Mouse (Mus musculus): ENCODE measurements around the gene Tssk2.

The Tssk2 gene

GRCm38 (mm10) chr16:17911052-17911595 is 12.7 kb downstream of the Tssk2 start, which contains the start of gene Ess2:
TSS of gene Ess2 (minus strand) at chr16:17911348.
- DNase-seq: peak; percentile 95

GRCm38 (mm10) chr16:17914307-17915249 is 16.1 kb downstream of the Tssk2 start, which contains the start of gene Gsc2:
TSS of gene Gsc2 (minus strand) at chr16:17915059.
- no peak for DNase-seq

DNA sequence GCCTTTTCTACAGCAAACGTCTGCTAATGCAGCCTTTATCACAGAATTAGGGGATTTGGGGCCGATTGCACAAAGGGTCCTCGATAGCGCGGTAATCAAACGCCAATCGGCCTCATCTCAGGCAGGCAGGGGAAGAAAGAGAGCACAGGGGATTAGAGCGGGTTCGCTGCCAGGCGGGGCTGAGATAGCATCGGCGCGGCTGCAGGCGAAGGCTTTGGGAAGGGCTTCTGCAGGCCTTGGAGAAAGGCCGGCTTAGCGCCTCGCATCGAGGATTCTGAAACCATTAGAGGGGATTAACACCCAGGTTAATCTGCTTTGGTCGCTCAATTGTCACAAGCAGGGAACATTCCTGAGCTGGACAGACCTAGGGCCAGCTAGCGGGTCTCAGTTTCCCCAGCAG is 22.1 kb downstream of the Tssk2 start:
- no peak for DNase-seq

DNA sequence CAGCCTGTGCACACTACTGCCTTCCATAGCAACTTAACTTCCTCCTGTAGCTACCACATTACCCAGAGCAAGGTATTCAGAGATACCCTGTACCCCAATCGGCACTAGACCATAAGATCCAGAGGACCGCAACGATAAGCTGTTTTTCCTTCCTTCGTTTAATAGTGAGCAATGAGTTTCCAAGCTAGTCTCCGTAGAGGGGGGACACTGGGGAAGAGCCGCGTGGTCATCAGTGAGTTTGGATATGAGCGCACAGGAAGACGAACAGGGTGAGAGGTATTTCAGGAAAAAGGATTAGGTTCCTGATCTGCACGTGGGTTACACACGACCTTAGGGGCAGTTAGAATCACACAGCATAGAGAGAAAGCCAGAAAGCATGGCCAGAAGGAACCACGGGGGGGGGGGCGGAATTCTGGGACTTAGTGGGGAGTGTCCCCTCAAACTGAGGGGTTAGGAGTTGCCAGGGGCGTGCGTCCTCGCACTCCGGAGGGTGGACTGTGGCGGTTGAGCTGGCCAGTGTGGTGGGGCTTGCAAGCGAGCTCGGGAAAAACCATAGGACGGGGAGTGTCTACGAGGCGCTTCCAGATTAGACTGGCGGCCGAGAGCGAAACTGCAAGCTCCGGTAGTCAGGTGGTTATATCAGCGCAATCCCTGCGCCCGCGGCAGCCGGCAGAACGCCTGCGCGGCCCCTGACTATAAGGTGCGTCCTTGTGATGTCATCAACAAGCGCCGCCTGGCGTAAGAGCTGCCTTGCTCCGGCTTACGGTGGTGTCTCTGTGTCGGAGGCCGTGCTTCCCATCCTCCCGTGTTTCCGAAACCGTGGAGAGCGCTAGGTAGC is 23.1 kb downstream of the Tssk2 start:
- DNase-seq: peak; percentile 96

DNA sequence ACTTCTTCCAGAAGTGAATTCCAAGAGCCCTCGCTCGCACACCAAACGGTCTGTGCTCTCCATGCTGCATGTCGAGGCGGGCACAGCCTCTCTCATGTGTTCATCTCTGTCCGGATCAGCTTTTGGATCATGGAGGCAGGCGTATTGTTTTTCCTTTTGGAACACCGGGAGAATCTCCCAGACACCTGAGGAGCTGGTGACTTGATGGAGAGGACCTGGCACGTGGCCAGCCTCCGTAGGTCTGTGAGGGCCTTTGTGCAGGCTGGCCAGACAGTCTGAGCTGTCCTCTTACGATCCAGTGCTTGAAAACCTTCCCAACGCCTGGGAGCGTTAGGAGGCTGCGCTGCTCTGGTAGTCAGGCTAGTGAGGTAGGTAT is 23.7 kb downstream of the Tssk2 start:
- no peak for DNase-seq

- no peak for DNase-seq
These were observed 29.1 kb downstream of the Tssk2 start for GRCm38 (mm10) chr16:17927351-17928082.

DNA sequence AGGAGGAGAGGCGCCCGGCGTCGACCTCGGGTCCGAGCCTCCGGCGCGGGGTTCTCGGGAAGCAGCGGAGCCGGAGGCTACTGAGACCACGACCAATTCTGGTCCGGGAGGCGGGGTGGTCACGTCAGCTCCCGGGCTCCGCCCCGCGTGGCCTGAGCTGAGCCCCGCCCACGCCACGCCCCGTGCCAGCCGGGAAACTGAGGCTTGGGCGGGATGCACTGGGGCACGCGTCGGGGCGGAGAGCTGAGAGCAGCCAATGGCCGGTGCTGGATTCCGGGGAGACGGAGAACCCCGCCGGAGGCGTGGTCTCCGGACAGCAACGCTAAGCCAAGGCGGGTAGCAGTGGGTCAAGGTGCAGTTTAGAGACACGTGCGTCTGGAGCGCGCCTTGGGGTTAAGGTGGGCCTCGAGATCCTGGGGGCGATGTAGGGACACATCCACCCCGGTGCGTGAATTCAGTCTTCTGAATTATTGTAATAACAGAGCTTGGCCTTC is 29.7 kb downstream of the Tssk2 start, which contains the start of gene Slc25a1:
Gene Slc25a1, minus strand, starts transcription at position 133 of the 494 bp plus-strand sequence.
- DNase-seq: peak; percentile 73

DNA sequence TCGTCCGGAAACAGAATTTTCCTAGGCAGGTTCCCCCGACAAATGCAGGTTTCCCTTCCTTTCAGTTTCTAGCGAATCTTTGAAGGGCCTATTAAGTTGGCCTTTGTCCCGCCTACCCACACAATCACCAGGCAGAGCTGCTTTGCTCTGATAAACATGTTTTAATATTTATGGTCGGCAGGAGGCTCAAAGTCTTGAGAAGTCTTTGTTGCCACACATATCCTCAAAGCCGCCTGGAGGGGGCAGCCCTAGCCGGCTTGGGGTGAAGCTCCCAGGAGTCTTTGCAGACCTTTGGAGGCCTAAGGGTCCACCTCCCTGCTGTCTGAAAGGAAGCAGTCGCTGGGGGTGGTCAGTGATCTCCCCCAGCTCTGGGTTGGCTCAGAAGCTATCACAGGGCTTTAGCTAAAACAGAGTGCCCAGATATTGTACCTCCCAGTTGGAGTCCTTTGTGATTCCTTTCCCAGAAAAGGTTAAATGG is 30.2 kb downstream of the Tssk2 start:
- peak; percentile 69 for DNase-seq

DNA sequence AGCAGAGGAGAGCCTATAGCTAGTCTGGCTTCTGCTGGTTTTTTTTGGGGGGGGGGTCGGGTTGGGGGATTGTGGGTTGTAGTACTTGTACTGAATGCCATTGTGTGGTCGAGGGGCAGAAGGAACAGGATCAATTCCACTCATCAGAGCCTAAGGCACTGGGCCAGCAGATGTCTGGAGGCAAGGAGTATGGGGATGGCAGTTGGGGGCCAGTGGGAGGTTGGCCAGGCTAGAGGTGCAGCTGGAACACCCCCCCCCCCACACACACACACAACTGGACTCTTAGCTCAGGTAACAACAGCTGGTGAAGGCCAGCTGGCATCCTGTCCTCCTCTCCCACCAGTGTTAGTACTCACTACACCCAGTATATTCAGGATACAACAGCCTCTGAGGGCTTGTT is 30.8 kb downstream of the Tssk2 start:
- DNase-seq: peak; percentile 38

DNA sequence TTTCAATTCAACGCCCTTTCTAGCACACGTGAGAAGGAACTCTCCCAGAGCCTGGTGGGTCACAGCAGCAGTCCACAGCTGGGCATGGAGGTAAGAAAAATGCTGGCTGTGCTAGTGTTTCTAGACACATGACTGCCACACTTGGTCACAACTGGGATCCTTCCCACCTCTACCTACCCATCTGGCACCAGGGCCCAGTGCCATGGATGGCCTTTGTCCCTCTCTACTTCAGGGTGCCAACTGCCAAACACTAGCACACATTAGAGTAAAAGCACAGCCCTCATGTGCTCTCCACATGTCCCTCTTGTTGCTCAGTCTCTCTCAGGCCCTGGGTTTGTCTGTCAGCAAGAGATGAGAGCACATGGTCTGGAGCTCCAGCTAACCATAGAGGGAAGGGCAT is 31.2 kb downstream of the Tssk2 start:
- peak; percentile 41 for DNase-seq

DNA sequence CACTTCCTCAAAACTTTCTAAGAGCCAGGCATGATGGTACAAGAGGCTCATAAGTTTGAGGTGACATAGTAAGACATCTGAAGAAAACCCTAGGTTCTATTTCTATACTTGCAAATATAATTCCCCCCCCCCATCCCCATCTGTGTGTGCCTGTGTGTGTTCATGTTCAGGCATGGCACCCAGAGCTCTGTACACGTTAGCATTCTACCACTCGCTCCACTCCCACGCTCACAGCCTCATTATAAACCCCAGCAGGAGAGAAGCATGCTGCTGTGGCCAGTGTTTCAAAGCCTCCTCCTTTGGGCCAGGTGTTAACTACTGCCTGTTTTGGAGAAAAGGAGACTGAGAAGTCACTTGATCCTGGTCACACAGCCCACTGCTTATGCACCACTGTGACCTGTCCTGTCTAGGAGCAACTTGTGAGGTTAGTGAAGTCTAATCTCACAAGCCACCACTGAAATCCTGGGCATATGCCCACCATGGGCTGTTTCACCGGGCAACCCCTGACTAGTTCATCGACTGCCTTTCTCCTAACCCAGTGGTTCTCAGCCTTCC is 33.5 kb downstream of the Tssk2 start:
- no peak for DNase-seq

DNA sequence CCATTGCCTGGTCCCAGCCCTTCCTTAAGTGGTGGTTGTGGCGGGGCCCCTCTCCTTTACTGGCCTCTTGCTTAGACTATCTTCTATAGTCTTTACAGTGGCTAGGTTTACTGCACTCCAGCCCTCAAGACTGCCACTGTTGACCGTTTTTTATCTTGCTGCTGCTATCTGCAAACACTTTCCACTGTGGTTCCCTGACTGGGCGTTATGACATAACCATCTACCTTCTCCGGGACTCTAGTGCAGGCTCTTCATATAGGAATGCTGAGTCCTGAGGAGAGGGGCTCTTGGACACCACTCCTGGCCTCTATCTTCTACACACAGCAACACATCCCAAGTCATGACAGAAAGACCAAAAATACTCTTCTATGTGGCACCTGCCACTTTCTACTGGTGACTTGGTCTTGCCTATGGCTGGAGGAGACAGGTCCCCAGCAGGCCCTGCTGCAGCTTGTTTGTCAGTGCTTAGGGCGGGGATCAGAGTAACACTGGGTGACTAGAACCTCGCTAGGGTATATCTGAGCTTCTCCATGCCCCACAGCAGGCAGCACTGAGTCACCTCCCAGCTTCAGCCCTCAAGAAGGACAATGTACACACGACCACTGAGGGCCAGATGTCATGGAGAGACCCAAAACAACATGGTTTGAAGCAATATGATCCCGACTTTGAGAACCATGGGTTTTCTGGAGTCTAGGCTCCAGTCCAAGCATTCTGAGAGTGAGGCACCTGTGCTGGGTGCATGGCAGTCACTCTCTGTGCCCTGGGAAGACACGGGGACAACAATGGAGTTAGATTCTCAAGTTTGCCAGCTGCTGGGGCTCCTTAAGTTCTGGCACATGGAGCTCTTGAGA is 35.4 kb downstream of the Tssk2 start:
- no peak for DNase-seq

GRCm38 (mm10) chr16:17934445-17934910 is 36.0 kb downstream of the Tssk2 start:
- DNase-seq: no peak

DNA sequence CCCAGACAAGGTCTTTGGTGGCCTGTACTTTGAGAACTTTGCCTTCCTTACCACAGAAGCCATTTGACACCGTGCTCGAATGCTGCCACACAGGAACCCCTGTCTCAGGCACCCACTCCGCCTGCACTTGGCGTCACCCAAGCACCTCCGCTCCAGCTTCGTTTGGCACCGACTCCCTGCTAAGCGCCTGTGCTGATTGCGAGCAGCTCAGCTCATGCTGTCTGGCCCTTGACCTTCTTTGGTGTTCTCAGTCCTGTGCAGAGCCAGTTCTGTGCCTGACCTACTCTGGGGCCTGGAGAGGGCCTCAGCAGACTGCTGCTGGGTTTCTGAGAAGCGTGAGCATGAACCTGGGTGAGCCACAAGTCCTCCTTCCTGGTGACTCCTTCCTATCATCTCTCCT is 38.3 kb downstream of the Tssk2 start:
- no peak for DNase-seq

- no peak for DNase-seq
These were observed 39.8 kb downstream of the Tssk2 start for GRCm38 (mm10) chr16:17938187-17938586.

- peak; percentile 79 for DNase-seq
These were observed 40.4 kb downstream of the Tssk2 start for GRCm38 (mm10) chr16:17938821-17939220.

DNA sequence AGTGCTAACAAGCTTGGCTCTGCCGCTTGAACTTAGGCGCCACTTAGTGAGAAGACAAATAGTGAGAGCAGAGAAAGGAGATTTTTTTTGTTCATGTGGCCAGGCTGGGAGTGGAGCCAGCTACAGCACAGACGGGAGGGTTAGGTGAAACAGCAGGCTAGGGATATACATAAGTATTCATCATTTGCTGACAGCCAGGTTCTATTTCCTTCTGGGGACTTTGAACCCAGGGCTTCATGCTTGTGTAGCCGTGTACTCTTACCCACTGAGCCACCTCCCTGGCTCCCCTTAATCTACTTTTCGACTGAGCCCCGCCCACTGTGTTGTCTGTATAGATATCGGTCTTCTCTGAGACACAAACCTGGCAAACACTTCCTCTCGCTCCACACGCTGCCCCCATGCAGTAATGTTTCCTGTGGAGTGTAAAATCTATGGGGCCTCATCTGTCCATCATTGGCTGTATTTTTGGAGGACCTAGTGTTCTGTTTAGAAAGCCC is 40.9 kb downstream of the Tssk2 start:
- DNase-seq: no peak

DNA sequence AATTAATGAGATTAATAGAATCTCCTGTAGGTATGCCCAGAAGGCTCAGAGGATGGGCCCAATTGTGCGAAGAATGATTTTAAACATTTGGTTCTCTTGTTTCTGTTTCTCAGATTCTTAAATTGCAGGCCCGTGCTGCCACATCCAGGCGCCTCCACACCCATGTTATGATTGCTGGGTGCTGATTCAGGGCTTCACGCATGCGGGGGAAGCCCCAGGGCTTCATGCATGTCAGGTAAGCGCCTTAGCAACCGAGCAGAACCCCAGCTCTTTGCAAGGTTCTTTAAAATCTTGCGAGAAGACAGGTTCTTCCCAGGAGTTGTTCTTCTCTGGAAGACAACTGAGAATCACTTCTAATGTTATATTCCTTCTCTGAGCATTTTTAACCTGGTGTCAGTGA is 45.0 kb downstream of the Tssk2 start:
- DNase-seq: no peak

DNA sequence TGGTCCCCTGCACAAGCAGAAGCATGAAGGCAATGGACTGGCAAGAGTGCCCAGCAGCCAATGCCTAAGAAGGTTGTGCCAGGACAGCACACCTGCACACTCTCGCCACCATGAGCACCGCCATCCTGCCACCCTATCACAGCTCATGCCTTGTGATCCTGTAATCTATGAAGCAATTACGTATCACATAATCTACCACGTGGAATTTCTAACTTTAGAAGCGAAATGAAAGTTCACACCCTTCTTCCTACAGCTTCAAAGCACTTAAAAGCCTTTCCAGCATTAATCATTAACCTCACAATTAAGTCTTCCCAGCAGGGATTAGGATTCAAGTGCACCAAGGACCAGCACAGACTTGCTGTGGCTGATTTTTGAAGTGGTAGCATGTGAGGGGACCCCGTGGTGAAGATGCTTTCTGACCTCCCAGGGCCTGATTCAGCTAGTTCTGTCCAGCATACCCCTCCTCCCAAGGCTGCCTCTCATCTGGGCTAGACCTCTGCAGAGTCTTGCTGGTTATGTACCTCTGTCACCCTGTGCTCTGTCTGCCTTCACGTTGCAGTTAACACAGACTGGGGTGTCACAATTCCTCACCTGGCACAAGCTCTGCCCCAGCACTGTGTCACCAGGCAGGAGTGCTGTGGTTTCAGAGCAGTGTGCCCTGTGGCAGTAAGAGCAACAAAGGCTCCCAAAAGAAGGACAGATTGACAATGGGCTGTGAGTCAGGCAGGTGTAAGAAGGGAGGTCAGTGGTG is 46.8 kb downstream of the Tssk2 start:
- DNase-seq: no peak

- no peak for DNase-seq
These were observed 51.0 kb downstream of the Tssk2 start for GRCm38 (mm10) chr16:17949421-17949877.
